Mouse (Mus musculus): ENCODE data around the gene Ranbp9. TPM values are rescaled to one million over a fixed set of nuclear protein-coding genes. Genes with fewer than 3 reads are reported as not detected.
A peak's percentile ranks its signal among the peaks of the same experiment; 100 is the strongest.

The Ranbp9 gene
- polyA plus RNA-seq, 1 experiment from 2014 or later: 12.5 TPM

DNA sequence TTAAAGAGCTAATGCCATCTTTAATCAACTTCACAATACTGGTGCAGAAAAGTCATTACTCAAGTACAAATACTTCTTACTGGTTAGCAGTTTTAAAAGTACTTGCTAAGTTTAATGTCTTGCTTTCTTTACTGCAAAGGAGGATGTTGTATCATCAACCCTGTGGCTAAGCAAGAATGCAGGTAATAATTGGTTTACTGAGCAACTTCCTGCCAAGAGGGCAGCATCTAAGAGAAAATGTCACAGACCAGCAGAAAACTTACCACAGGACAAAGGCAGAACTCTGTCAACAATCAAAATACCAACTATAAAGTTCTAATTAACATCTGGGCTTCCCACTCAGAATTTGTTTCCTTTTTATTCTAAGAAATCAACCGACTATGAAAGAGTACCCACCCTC, 65.8 kb downstream of the Ranbp9 start:
- WGBS: 83% methylated on average over 1 of the region's 1 CpGs
- H3K4me2 ChIP-seq (ENCODE audit: low read length): no peak overlapping the region
- no peaks in the 10 kb centered on the region for H3K4me1 ChIP-seq (ENCODE audit: control insufficient read depth, insufficient read depth, low read length)
- ATAC-seq: no peak
- H3K9ac ChIP-seq (ENCODE audit: low read depth, low read length): no peak overlapping the region
- no peak overlapping the region for H3K27ac ChIP-seq (ENCODE audit: low read length)
- H3K27me3 ChIP-seq (ENCODE audit: control insufficient read depth, insufficient read depth, low read depth, low read length): no peaks in the 10 kb centered on the region
- H3K4me3 ChIP-seq (ENCODE audit: low read depth, low read length): no peak overlapping the region
- H3K36me3 ChIP-seq (ENCODE audit: control insufficient read depth, insufficient read depth, low read length): peaks cover 32% of the 10 kb centered on the region
- no peaks in the 10 kb centered on the region for H3K9me3 ChIP-seq (replicated peaks; ENCODE audit: control insufficient read depth, low read length, poor library complexity, severe bottlenecking)

- H3K4me1 ChIP-seq (ENCODE audit: control insufficient read depth, insufficient read depth, low read length): no peaks in the 10 kb centered on the region
- no peak overlapping the region for H3K27ac ChIP-seq (ENCODE audit: low read length)
- no peaks in the 10 kb centered on the region for H3K9me3 ChIP-seq (replicated peaks; ENCODE audit: control insufficient read depth, low read length, poor library complexity, severe bottlenecking)
- H3K4me3 ChIP-seq (ENCODE audit: low read depth, low read length): no peak overlapping the region
- WGBS: 87% methylated on average over 2 of the region's 2 CpGs
- no peak overlapping the region for H3K4me2 ChIP-seq (ENCODE audit: low read length)
- H3K36me3 ChIP-seq (ENCODE audit: control insufficient read depth, insufficient read depth, low read length): peaks cover 30% of the 10 kb centered on the region
- H3K9ac ChIP-seq (ENCODE audit: low read depth, low read length): no peak overlapping the region
- no peak for ATAC-seq
- no peaks in the 10 kb centered on the region for H3K27me3 ChIP-seq (ENCODE audit: control insufficient read depth, insufficient read depth, low read depth, low read length)
Measured at GRCm38 (mm10) chr13:43413611-43414010, 67.5 kb downstream of the Ranbp9 start.

GRCm38 (mm10) chr13:43412311-43412710, 68.8 kb downstream of the Ranbp9 start:
- no peak overlapping the region for H3K4me3 ChIP-seq (ENCODE audit: low read depth, low read length)
- no peak overlapping the region for H3K27ac ChIP-seq (ENCODE audit: low read length)
- peaks cover 24% of the 10 kb centered on the region for H3K36me3 ChIP-seq (ENCODE audit: control insufficient read depth, insufficient read depth, low read length)
- H3K4me1 ChIP-seq (ENCODE audit: control insufficient read depth, insufficient read depth, low read length): no peaks in the 10 kb centered on the region
- ATAC-seq: no peak
- no peak overlapping the region for H3K4me2 ChIP-seq (ENCODE audit: low read length)
- no peaks in the 10 kb centered on the region for H3K9me3 ChIP-seq (replicated peaks; ENCODE audit: control insufficient read depth, low read length, poor library complexity, severe bottlenecking)
- H3K27me3 ChIP-seq (ENCODE audit: control insufficient read depth, insufficient read depth, low read depth, low read length): no peaks in the 10 kb centered on the region
- 86% methylated on average over 7 of the region's 7 CpGs for WGBS
- H3K9ac ChIP-seq (ENCODE audit: low read depth, low read length): no peak overlapping the region

DNA sequence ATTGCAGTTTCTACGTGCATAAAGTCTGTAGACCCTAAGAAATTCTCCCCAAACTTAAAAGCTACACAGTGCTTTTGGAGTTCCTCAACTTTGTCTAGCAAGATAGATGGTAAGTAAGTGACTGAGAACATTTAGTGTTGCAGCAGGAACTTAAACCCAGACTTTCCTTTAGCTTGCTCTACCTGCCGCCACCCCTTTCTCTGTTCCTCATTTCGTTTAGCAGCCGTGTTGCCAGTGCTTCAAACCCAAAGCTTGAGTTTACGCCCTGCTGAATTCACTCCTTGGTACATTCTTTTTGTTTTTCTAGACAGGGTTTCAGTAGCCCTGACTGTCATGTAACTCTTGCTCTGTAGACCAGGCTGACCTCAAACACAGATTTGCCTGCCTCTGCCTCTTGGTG, 81.5 kb downstream of the Ranbp9 start:
- Histone ChIP-seq H3K9me3 (replicated peaks; ENCODE audit: control insufficient read depth, low read length, poor library complexity, severe bottlenecking) (no peaks in the 10 kb centered on the region), H3K9ac (ENCODE audit: low read depth, low read length) (no peak overlapping the region), H3K27me3 (ENCODE audit: control insufficient read depth, insufficient read depth, low read depth, low read length) (no peaks in the 10 kb centered on the region), H3K27ac (ENCODE audit: low read length) (no peak overlapping the region), H3K4me2 (ENCODE audit: low read length) (peak overlapping the region; percentile 63), H3K36me3 (ENCODE audit: control insufficient read depth, insufficient read depth, low read length) (peaks cover 9% of the 10 kb centered on the region), H3K4me1 (ENCODE audit: control insufficient read depth, insufficient read depth, low read length) (peaks cover 10% of the 10 kb centered on the region), H3K4me3 (ENCODE audit: low read depth, low read length) (no peak overlapping the region)
- ATAC-seq: no peak
- WGBS: 94% methylated on average over 5 of the region's 5 CpGs

- H3K36me3 ChIP-seq (ENCODE audit: control insufficient read depth, insufficient read depth, low read length): peaks cover 9% of the 10 kb centered on the region
- peaks cover 10% of the 10 kb centered on the region for H3K4me1 ChIP-seq (ENCODE audit: control insufficient read depth, insufficient read depth, low read length)
- peak within 1 kb of the TSS; percentile 97 for H3K27ac ChIP-seq (ENCODE audit: low read length)
- peak within 1 kb of the TSS; percentile 63 for H3K4me2 ChIP-seq (ENCODE audit: low read length)
- H3K9ac ChIP-seq (ENCODE audit: low read depth, low read length): peak within 1 kb of the TSS; percentile 92
- H3K27me3 ChIP-seq (ENCODE audit: control insufficient read depth, insufficient read depth, low read depth, low read length): no peaks in the 10 kb centered on the region
- H3K9me3 ChIP-seq (replicated peaks; ENCODE audit: control insufficient read depth, low read length, poor library complexity, severe bottlenecking): no peaks in the 10 kb centered on the region
- H3K4me3 ChIP-seq (ENCODE audit: low read depth, low read length): peak within 1 kb of the TSS; percentile 86
- peak; percentile 93 for ATAC-seq
- 1% methylated on average over 71 of the region's 72 CpGs for WGBS
Measured at GRCm38 (mm10) chr13:43398297-43399080, 82.6 kb downstream of the Ranbp9 start, which contains the start of gene Nol7. TSS of gene Nol7 (plus strand) at chr13:43398390.

DNA sequence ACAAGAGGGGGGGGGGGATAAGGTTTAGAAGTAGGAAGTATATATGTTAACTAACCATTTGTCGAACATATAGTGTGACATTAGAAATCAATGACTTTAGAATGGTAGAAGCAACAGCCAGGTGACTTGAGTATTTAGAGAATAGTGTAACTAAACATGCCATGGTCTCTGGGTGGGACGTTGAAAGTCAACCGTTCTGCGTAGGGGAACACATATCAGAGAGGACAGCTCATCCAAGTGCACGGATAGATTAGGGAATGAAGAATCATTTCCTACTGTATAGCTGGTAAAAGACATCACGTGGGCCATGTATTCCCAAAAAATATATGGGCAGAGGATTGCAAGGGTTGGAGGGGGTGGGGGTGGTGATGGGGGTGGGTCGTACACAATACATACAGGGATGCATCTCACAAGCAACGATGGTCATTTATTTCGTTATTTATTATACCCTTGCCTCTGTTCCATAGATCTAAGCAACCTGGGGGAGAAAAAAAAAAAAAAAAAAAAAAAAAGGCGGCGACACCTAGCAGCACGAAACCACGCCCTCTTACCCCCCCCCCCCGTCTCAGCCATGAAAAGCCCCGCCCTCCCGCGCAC, 83.3 kb downstream of the Ranbp9 start:
- Histone ChIP-seq H3K4me3 (ENCODE audit: low read depth, low read length) (peak overlapping the region; percentile 86), H3K4me2 (ENCODE audit: low read length) (peak overlapping the region; percentile 36), H3K27ac (ENCODE audit: low read length) (peak overlapping the region; percentile 38; the same call in 1 of the 2 replicates), H3K9me3 (replicated peaks; ENCODE audit: control insufficient read depth, low read length, poor library complexity, severe bottlenecking) (no peaks in the 10 kb centered on the region), H3K4me1 (ENCODE audit: control insufficient read depth, insufficient read depth, low read length) (peaks cover 10% of the 10 kb centered on the region), H3K27me3 (ENCODE audit: control insufficient read depth, insufficient read depth, low read depth, low read length) (no peaks in the 10 kb centered on the region), H3K9ac (ENCODE audit: low read depth, low read length) (no peak overlapping the region), H3K36me3 (ENCODE audit: control insufficient read depth, insufficient read depth, low read length) (peaks cover 7% of the 10 kb centered on the region)
- ATAC-seq: peak; percentile 79
- WGBS: 57% methylated on average over 12 of the region's 17 CpGs

DNA sequence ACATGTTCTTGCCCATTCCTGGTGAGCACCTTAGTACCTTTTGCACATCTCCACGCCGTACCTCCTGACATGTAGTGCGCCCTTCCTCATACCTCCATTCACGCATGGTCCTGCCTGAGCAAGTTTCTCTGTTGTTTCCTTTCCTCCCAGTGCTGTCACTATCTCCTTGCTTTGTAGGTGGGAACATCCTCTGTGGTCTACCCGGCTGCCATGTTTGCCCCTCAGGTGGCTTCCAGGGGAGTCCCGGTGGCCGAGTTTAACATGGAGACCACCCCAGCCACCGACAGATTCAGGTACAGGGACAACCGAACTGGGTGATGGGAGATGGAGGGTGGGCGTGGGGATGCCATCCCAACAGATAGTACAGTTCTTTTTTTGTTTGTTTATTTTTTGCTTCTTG, 95.8 kb downstream of the Ranbp9 start:
- Histone ChIP-seq H3K27me3 (ENCODE audit: control insufficient read depth, insufficient read depth, low read depth, low read length) (no peaks in the 10 kb centered on the region), H3K9ac (ENCODE audit: low read depth, low read length) (no peak overlapping the region), H3K9me3 (replicated peaks; ENCODE audit: control insufficient read depth, low read length, poor library complexity, severe bottlenecking) (no peaks in the 10 kb centered on the region), H3K4me3 (ENCODE audit: low read depth, low read length) (no peak overlapping the region), H3K4me1 (ENCODE audit: control insufficient read depth, insufficient read depth, low read length) (no peaks in the 10 kb centered on the region), H3K27ac (ENCODE audit: low read length) (no peak overlapping the region), H3K36me3 (ENCODE audit: control insufficient read depth, insufficient read depth, low read length) (peaks cover 2% of the 10 kb centered on the region; the same call in 1 of the 2 replicates), H3K4me2 (ENCODE audit: low read length) (no peak overlapping the region)
- ATAC-seq: no peak
- 95% methylated on average over 10 of the region's 10 CpGs for WGBS

DNA sequence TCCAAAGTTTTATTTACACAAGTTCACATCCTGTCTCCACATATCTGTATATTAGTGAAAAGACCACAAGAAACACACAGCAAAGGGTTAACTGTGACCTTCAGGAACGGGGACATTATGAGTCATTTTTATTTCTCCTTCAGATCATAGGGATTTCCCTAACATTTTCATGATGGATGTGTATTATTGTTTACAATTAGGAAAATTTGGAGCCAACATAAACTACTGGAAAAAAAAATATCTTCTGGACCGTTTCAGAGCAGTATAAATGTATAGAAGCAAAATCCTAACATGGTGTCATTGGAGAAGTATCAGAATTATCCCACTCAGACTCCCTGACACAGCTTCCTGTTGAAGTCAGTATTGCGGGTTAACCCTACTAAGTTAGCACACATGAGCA, 101.1 kb downstream of the Ranbp9 start:
- Histone ChIP-seq H3K9me3 (replicated peaks; ENCODE audit: control insufficient read depth, low read length, poor library complexity, severe bottlenecking) (no peaks in the 10 kb centered on the region), H3K4me2 (ENCODE audit: low read length) (no peak overlapping the region), H3K4me3 (ENCODE audit: low read depth, low read length) (no peak overlapping the region), H3K36me3 (ENCODE audit: control insufficient read depth, insufficient read depth, low read length) (peaks cover 7% of the 10 kb centered on the region; the same call in 1 of the 2 replicates), H3K9ac (ENCODE audit: low read depth, low read length) (no peak overlapping the region), H3K4me1 (ENCODE audit: control insufficient read depth, insufficient read depth, low read length) (no peaks in the 10 kb centered on the region), H3K27me3 (ENCODE audit: control insufficient read depth, insufficient read depth, low read depth, low read length) (no peaks in the 10 kb centered on the region), H3K27ac (ENCODE audit: low read length) (no peak overlapping the region)
- WGBS: 90% methylated on average over 3 of the region's 3 CpGs
- ATAC-seq: no peak

DNA sequence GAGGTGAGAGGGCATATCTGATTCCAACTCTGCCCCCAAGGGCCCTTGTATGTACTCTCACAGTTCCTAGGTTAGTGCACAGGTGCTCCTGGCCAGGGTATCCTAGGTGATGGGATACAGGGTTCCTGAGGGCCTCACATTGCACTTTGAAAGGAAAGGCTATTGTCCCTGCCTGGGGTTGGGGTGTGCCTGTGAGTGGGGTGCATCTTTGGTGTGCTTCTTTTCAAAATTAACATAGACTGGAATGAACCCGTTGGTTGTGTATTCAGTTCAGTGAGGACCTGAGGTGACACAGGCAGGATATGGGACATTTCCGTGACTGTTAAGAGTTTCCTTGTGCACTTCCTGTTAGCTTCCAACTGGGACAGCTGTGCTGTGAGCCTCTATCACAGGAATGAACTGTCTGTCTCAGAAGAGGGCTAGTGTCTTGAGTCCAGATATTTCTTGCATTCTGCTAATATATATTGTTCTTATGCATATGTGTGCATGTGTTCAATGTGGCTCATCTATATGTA, 106.1 kb downstream of the Ranbp9 start:
- Histone ChIP-seq H3K4me3 (ENCODE audit: low read depth, low read length) (no peak overlapping the region), H3K4me1 (ENCODE audit: control insufficient read depth, insufficient read depth, low read length) (no peaks in the 10 kb centered on the region), H3K27ac (ENCODE audit: low read length) (no peak overlapping the region), H3K4me2 (ENCODE audit: low read length) (no peak overlapping the region), H3K36me3 (ENCODE audit: control insufficient read depth, insufficient read depth, low read length) (peaks cover 30% of the 10 kb centered on the region), H3K9me3 (replicated peaks; ENCODE audit: control insufficient read depth, low read length, poor library complexity, severe bottlenecking) (no peaks in the 10 kb centered on the region; the same call in 1 of the 2 replicates), H3K27me3 (ENCODE audit: control insufficient read depth, insufficient read depth, low read depth, low read length) (no peaks in the 10 kb centered on the region), H3K9ac (ENCODE audit: low read depth, low read length) (no peak overlapping the region)
- no peak for ATAC-seq
- WGBS: 83% methylated on average over 2 of the region's 2 CpGs

Measured in midbrain, embryonic 16.5 days (tissue).